Mouse (Mus musculus) spleen, adult 2 months (tissue): ENCODE measurements around the gene Fam189a2. TPM values are rescaled to one million over a fixed set of nuclear protein-coding genes. Genes with fewer than 3 reads are reported as not detected.

Experiments
- DNase-seq, 2 experiments: peaks; one replicate each; pipeline versions ENCODE4 v3.0.0 to v3.0.0-alpha.2; 2012 to 2021; ENCODE audit warnings: low spot score in 2 of 2, low read depth in 1 of 2
- H3K27ac ChIP-seq: fragments of 200-500 bp; 2 replicates; pipeline ENCODE4 v1.5.1; 2012; ENCODE audit warnings: low read length, inconsistent platforms; ENCODE audit not compliant: insufficient read depth
- H3K27me3 ChIP-seq: fragments of 200-500 bp; 2 replicates; pipeline ENCODE4 v1.6.1; 2012; ENCODE audit warnings: mild to moderate bottlenecking, moderate library complexity, low read length, inconsistent platforms; ENCODE audit not compliant: control insufficient read depth, insufficient read depth
- H3K36me3 ChIP-seq: fragments of 200-500 bp; 2 replicates; pipeline ENCODE4 v1.6.1; 2012; ENCODE audit warnings: mild to moderate bottlenecking, low read length, inconsistent platforms; ENCODE audit not compliant: control insufficient read depth, insufficient read depth
- H3K4me1 ChIP-seq: fragments of 200-500 bp; 2 replicates; pipeline ENCODE4 v1.6.1; 2011; ENCODE audit warnings: inconsistent platforms; ENCODE audit not compliant: control insufficient read depth, insufficient read depth, insufficient read length
- H3K4me3 ChIP-seq: fragments of 200-500 bp; 2 replicates; pipeline ENCODE4 v1.5.1; 2011; ENCODE audit warnings: mild to moderate bottlenecking, inconsistent platforms; ENCODE audit not compliant: insufficient read depth, insufficient read length; ENCODE audit errors: extremely low read depth
- CTCF ChIP-seq: fragments of 200-500 bp; IDR thresholded peaks from 2 replicates; pipeline ENCODE4 v1.5.1; 2011; ENCODE audit warnings: mild to moderate bottlenecking, inconsistent platforms; ENCODE audit not compliant: insufficient read depth, insufficient read length, insufficient replicate concordance; ENCODE audit errors: extremely low read depth
- POLR2A ChIP-seq: fragments of 200-500 bp; IDR thresholded peaks from 2 replicates; pipeline ENCODE4 v1.6.1; 2011; ENCODE audit warnings: low read depth, low read length, inconsistent platforms
- WGBS: fragments of 180-500 bp; shearing (Covaris S2); methylation state at CpG from one replicate; pipeline ENCODE4 v1.1.7; 2018; 5-methylcytosine and 5-hydroxymethylcytosine counted together
- polyA plus RNA-seq: library from polyadenylated mRNA; depleted of rRNA; stranded (reverse); fragments of >200 nt; gene quantifications from 2 replicates; pipeline ENCODE4 v1.2.3, GENCODE M21; 2012

Fam189a2 gene
- polyA plus RNA-seq, 1 experiment = 1.8 TPM

GRCm38 (mm10) chr19:24058851-24059250 lies 28.0 kb upstream of the Fam189a2 start:
- no peaks in the 10 kb centered on the region for H3K4me1 ChIP-seq
- WGBS = 85% methylated on average over 8 of the region's 8 CpGs
- TF ChIP-seq CTCF (no peak), POLR2A (no peak)
- DNase-seq = no peak
- H3K4me3 ChIP-seq = no peak overlapping the region
- no peaks in the 10 kb centered on the region for H3K36me3 ChIP-seq
- no peak overlapping the region for H3K27ac ChIP-seq
- H3K27me3 ChIP-seq = no peaks in the 10 kb centered on the region

GRCm38 (mm10) chr19:24058021-24058420 lies 27.2 kb upstream of the Fam189a2 start:
- Histone ChIP-seq H3K4me1 (no peaks in the 10 kb centered on the region), H3K27me3 (no peaks in the 10 kb centered on the region), H3K36me3 (no peaks in the 10 kb centered on the region), H3K4me3 (no peak overlapping the region), H3K27ac (no peak overlapping the region)
- DNase-seq = no peak
- WGBS = 74% methylated on average over 5 of the region's 5 CpGs
- no peak for TF ChIP-seq POLR2A
- no peak for TF ChIP-seq CTCF

DNA sequence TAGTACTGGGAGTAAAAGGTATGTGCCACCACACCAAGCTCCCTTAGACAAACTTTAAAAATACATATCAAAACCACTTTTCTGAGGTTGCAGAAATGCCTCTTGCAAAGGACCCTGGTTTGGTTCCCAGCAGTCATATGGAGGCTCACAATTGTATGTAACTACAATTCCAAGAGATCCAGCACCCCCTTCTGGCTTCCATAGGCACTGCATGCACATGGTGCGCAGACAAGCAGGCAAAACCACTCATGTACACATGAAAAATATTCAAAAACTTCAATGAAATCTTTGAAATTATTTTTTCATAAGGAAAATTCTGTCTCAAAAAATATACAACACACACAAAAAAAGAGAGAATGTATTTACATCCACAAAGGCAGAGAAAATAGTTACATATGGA lies 26.1 kb upstream of the Fam189a2 start:
- Histone ChIP-seq H3K4me1 (no peaks in the 10 kb centered on the region), H3K4me3 (no peak overlapping the region), H3K27me3 (no peaks in the 10 kb centered on the region), H3K27ac (no peak overlapping the region), H3K36me3 (no peaks in the 10 kb centered on the region)
- WGBS = 96% methylated on average over 1 of the region's 1 CpGs
- no peak for DNase-seq
- TF ChIP-seq POLR2A (no peak), CTCF (no peak)

DNA sequence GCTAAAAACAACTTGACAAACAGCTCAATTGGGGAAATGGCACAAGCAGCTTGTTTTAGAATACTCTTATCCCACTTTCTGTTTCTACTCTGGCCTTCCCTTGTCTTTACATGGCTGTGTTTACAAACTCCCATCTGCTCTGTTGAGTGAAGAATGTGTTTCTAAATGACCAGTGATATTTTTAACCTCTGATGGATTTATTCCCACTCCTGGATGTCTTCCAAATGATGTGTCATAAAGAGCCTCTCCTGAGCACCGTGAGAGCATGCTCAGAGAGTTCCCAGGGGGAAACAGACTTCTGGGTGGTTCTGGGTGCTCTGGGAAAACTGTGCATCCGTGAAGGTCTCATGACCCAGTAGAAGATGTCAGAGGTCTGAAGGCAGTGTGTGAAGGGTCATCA lies 24.1 kb upstream of the Fam189a2 start:
- WGBS = 71% methylated on average over 2 of the region's 2 CpGs
- Histone ChIP-seq H3K4me1 (no peaks in the 10 kb centered on the region), H3K36me3 (no peaks in the 10 kb centered on the region), H3K4me3 (no peak overlapping the region), H3K27me3 (no peaks in the 10 kb centered on the region), H3K27ac (no peak overlapping the region)
- DNase-seq = no peak
- TF ChIP-seq POLR2A (no peak), CTCF (no peak)

GRCm38 (mm10) chr19:24054265-24054664 lies 23.4 kb upstream of the Fam189a2 start:
- Histone ChIP-seq H3K36me3 (no peaks in the 10 kb centered on the region), H3K4me3 (no peak overlapping the region), H3K27ac (no peak overlapping the region), H3K4me1 (no peaks in the 10 kb centered on the region), H3K27me3 (no peaks in the 10 kb centered on the region)
- no peak for DNase-seq
- no peak for TF ChIP-seq POLR2A
- 80% methylated on average over 5 of the region's 5 CpGs for WGBS

GRCm38 (mm10) chr19:24050514-24050913 lies 19.7 kb upstream of the Fam189a2 start:
- no peak for TF ChIP-seq CTCF

DNA sequence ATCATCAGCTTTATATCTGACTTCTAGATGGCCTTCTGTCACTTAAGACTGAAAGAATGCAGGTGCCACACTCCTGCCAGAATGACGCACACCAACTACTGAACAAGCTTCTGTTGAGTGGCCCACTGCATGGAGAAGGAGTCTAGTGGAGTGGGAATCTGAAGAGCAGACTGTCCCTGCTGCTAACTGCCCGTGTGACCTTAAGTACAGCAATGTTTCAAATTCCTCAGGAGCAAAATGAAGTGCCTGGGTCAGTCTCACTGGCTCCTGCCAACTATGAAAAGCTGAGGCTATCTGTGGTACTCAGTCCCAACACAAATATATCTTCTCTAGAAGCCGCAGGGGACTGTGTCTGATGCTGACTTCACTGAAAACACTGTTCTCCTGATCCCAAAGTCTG lies 18.5 kb upstream of the Fam189a2 start:
- no peak for TF ChIP-seq CTCF
- TF ChIP-seq POLR2A = no peak
- Histone ChIP-seq H3K4me3 (no peak overlapping the region), H3K36me3 (no peaks in the 10 kb centered on the region), H3K27ac (no peak overlapping the region), H3K27me3 (no peaks in the 10 kb centered on the region), H3K4me1 (no peaks in the 10 kb centered on the region)
- DNase-seq = no peak
- WGBS = 79% methylated on average over 3 of the region's 3 CpGs

More at GRCm38 (mm10) chr19:24050514-24050913, 19.7 kb upstream of the Fam189a2 start:
- no peaks in the 10 kb centered on the region for H3K4me1 ChIP-seq
- 77% methylated on average over 2 of the region's 2 CpGs for WGBS
- H3K36me3 ChIP-seq = no peaks in the 10 kb centered on the region
- no peak overlapping the region for H3K4me3 ChIP-seq
- no peak overlapping the region for H3K27ac ChIP-seq
- no peaks in the 10 kb centered on the region for H3K27me3 ChIP-seq
- no peak for DNase-seq
